Mouse (Mus musculus): ENCODE measurements around the gene Ngfr.

Ngfr gene

DNA sequence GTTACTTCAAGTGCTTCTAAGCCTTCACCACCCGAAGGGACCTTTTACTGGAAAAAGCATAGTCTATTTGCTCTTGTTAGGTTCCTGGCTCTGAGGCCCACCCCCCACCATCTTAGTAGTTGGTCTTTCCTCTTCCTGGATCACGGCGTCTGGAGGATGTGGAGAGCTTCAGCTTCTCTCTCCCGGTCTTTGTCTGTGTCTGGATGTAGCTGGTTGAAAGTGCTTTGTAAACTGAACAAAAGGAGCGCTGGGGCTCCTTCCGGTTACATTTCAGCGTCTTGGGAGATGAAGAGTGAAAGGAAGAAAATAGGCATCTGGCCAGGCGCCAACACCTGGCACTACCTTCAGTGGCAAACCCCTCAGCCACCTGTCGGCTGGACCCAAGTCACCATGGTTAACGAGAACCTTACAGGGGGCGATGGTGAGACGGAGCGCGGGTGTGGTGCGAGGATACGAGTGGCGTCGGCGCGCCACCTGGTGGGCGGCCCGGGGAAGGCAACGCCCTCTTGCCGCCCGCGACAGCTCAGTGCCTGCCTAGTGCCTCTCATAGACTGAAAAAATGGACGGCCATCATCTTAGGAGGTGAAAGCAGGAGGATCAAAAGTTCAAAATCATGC lies 67.0 kb downstream of the Ngfr start:
- peak; percentile 70 for DNase-seq (ENCODE audit: low read depth)

DNA sequence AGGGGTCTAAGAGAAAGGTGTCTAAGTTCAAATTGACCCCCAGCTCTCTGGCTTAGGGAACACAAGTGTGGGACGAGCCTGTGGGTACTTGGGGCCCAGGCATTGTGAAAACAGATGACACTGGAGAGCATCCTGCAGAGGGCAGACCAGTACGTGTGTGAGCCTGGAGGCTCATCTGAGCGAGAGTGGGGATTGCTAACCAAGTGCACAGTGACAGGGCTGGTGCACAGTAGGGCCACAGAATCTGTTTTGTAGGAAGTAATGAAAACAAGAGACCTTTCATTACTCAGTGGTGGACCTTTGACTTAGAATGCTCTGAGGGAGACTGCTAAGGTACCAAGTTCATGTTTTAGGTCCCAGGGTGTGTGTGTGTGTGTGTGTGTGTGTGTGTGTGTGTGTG lies 67.5 kb downstream of the Ngfr start:
- DNase-seq (ENCODE audit: low read depth): no peak

DNA sequence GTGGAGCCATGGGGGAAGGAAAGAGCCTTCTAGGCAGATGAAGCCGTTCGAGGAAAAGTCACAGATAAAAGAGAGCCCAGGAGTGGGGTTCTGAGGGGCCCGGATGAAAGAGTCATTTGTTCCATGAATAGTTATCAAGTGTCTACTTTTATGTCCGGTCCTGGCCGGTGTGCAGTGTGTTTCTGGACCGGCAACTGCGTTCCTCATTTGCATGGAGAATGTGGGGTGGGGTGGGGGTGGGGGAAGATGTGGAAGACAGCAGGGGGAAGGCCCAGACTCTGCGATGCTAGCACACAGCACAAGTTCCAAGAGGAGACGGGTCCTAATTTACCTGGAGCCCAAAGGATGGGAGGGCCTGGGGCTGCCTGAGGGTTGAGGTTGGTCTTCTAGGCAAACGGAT lies 68.2 kb downstream of the Ngfr start:
- no peak for DNase-seq (ENCODE audit: low read depth)

Measured in c-Kit-positive CD71-positive TER-119-negative erythroid progenitor cells, embryonic 14.5 days (primary cell).